Mouse (Mus musculus): ENCODE data around the gene Tfpi.

Gene Tfpi

DNA sequence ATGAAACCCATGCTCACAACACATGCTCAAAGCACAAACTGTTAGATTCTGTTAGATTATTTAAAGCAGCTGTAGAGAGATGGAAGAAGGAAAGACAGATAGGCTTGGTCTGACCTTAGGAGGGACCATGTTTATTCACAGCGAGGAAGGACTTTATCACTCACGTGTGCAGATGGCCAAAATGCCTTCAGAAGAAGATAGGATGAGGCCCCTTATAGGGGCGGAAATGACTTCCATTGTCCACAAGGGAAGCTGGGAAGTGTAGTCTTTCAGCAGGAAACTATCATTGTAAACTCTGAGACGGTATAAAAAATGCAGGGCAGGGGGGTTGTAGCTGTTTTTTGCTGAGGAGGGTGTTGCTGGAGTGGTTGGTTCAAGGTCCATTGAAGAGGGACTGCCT is at the start of gene Tfpi:
Gene Tfpi (minus strand): TSS at position 199 of the 400 bp plus-strand sequence.
- peak; percentile 76 for DNase-seq (ENCODE audit: low spot score)

DNA sequence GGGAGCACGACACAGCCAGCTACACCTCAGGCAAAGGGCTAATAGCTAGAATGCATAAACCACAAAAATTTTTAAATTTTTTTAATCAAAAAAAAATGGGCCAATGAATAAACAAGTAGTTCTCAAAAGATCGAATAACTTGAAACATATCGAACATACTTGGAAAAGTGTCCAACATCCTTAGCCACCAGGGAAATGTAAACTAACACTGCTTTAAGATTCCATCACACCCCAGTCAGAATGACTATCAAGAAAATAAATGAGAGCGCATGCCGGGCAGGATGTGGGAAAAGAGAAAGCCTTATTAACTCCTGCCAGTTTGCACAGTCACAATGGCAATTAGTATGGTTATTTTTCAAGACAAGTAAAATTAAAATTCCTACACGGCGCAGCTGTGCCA is 49.6 kb upstream of the Tfpi start:
- no peak for DNase-seq (ENCODE audit: low spot score)

DNA sequence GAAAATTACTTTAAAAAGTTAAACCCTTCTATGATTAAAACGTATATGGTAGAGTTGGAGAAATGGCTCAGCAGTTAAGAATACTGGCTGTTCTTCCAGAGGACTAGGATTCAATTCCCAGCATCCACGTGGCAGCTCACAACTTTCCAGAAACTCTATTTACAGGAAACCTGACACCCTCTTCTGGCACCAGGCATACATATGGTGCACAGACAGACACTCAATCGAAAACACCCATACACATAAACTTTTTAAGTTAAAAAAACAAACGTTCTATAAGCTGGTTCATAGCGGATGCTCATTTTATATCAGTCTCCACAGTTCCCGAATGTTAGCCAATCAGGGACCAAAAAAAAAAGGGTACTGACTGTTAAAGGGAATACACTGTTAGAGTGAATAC is 49.2 kb upstream of the Tfpi start:
- no peak for DNase-seq (ENCODE audit: low spot score)

DNA sequence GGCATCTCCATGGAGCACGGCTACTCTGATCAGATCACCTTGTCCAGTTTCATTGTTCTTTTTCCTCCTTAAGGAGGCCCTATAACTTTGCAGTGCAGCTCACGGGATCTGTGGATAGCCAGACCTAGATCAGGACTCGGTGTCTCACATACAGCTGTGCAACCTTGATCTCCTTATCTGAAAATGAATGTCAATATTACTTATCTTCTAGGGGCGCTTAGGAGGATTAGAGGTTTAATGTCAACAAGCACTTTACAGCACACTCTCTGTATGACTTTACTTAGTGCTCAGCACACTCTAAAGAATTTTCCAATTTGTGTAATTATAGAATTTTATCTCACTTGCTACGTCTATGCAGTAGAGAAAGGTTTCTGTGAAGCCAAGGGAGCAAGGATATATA is 48.5 kb upstream of the Tfpi start:
- no peak for DNase-seq (ENCODE audit: low spot score)

DNA sequence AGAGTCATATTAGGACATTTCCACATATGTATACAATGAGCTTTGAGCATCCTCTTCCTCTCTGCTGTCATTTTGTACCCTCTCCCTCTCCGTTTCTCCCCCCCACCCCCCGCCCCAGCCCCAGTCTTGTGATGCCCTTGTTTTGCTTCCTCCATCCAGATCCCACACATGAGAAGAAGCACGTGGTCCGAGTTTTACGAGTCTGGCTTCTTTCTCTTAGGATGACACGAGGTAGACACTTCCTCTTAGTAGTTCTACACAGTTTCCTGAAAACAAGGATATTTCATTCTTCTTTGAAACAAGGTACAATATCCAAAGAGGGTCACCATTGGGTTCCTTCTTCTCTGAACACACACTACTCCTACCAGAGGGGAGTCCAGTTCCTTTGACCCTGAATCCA is 47.4 kb upstream of the Tfpi start:
- no peak for DNase-seq (ENCODE audit: low spot score)

DNA sequence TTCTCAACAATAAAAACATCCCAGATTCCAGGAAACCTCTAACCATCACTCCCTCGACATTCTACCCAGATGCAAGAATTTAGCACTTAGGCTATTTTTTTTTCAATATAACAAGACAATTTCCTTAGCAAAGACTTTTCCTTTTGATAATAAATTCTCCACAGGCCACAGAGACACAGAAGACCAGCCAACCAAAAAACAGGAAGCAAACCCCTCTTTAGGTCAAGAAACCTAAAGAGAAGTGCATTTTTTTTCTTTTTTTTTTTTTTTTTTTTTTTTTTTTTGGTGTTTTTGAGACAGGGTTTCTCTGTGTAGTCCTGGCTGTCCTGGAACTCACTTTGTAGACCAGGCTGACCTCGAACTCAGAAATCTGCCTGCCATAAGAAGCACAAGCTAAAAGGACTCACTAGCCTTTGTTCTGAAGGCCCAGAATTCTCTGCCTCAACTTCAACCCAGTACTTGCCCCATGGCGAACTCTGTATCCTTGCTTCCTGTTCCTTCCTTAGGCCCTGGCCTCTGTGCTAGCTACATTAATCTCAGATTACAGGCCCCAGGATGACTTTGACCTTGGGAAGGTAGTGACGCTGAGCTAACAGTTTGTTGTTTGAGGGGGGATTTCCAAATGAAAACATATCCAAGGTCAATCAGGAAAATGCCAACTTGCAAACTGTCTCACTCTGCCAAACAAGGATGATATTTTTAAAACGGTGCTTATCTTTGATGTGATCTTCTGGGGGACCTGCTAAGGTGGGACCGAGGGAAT is 46.7 kb upstream of the Tfpi start:
- DNase-seq (ENCODE audit: low spot score) = no peak

DNA sequence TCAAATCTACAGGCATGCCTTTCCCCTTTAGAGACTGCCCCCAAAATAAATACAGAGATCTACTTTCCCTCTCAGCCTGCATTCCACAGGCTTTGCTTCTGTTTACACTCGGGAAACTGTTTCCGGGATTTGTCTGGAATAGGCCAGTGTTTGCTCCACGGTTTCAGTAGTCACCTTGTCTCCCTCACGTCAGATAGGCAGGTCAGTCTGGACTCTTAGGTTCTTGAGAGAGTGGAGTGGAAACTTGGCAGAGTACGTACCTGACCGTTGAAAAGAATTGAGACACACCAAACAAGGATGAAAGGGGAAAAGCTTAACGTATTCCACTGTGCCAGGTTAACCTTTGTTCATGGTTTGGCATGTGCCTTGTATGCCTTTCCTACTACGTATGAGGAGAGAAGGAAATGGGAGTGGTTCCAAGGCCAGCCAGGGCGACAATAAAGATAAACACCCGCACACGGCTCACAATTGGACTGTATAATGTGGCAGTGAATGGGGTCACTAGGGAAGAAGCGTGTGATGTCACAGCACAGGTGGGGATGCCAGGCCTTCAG is 43.0 kb upstream of the Tfpi start:
- DNase-seq (ENCODE audit: low spot score) = peak; percentile 67

DNA sequence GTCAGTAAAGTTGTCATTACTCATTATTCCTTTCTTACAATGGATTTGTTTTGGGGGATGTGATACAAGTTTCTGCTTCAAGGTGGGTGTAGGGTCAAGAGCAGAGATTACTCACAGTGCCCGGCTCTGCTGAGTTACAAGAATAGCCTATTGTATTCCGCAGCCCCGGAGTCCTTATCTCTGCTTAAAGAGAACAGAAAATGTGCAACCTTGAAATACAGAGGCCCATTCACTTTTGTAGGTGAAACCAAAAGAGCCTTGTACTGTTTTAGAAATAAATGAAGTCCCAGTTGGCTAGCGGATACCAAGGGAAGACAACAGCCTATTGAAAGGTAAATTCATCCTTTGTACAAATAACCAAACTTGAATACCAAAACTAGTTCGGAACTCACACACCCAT is 42.2 kb upstream of the Tfpi start:
- DNase-seq (ENCODE audit: low spot score) = no peak

DNA sequence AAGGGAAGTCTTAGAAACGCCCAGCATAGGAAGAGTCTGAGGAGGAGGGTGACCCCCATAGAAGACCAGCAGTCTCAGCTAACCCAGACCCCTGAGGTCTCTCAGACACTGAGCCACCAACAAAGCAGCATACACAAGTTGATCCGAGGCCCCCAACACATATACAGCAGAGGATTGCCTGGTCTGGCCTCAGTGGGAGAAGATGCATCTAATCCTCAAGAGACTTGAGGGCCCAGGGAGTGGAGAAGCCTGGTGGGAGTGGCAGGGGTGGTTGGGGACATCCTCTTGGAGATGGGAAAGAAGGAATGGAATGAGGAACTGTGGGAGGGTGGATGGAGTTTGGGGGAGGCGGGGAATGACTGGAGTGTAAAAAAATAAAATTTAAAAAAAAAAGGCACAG is 36.7 kb upstream of the Tfpi start:
- DNase-seq (ENCODE audit: low spot score) = no peak

DNA sequence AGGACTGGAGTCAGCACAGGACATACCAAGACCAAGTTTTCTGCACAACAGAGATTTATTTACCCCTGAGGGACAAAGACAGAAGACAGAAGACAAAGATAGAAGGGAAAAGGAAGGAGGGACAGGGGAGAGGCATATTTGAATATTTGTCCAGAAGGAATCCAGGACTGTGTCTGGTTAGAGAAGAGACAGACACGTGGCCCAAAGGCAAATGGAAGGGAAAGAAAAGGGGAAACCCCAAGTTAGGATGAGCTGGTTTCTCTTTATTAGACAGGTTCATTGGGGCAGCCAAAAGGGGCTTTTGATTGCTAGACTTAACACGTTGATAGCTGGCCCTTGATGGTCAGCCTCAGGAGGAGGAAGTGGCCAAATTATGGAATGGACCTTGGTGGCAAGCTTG is 34.9 kb upstream of the Tfpi start:
- DNase-seq (ENCODE audit: low spot score) = no peak

- DNase-seq (ENCODE audit: low spot score) = no peak
Observed at GRCm38 (mm10) chr2:84511036-84511435, 34.5 kb upstream of the Tfpi start.

DNA sequence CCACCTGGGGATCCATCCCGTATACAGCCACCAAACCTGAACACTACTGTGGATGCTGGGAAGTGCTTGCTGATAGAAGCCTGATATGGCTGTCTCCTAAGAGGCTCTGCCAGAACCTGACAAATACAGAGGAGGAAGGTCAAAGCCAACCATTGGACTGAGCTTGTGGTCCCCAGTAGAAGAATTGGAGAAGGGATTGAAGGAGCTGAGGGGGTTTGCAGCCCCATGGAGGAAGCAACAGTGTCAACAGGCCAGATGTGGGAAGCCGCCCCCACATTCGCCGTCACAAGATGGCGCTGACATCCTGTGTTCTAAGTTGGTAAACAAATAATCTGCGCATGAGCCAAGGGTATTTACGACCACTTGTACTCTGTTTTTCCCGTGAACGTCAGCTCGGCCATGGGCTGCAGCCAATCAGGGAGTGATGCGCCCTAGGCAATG is 28.4 kb upstream of the Tfpi start:
- peak; percentile 23 for DNase-seq (ENCODE audit: low spot score)

DNA sequence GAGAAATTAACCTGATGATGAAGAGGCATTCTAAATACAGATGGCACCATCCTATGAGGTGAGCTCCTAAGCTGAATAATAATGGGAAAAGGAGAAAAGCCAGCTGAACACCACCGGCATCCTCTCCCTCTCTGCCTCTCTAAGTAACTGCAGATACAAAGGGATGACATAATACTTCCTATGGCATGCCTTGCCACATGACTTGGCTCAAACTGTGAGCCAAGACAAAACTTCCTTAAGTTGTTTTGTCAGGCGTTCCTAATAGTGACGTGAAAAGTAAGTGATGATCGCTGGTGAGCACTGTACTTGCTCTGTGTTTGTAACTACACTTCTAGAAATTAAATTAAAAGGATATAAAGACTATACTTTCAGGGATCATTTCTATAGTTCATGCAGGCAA is 27.7 kb upstream of the Tfpi start:
- DNase-seq (ENCODE audit: low spot score) = no peak

- DNase-seq (ENCODE audit: low spot score) = no peak
Observed at GRCm38 (mm10) chr2:84498921-84499320, 22.3 kb upstream of the Tfpi start.

- no peak for DNase-seq (ENCODE audit: low spot score)
Observed at GRCm38 (mm10) chr2:84495108-84495507, 18.5 kb upstream of the Tfpi start.

GRCm38 (mm10) chr2:84493626-84494025 is 17.1 kb upstream of the Tfpi start:
- no peak for DNase-seq (ENCODE audit: low spot score)

DNA sequence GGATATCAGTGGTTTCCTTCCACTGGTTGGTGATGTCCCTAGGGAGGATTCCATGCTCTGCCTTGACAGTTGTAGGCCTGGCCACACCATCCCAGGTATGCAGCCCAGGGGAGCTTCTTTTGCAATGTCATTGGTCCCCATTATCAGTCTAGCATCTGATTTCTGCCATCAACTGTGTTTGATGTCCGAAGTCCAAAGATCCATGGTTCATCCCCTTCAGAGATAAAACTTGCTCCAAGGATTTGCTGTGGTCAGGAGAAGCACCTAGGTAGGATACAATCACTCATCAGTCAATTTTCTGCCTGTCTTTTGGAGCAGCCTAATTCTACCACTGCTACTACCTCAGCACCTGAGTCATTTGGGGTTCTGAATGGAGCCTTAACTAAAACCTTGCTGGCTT is 15.1 kb upstream of the Tfpi start:
- peak; percentile 73 for DNase-seq (ENCODE audit: low spot score)

DNA sequence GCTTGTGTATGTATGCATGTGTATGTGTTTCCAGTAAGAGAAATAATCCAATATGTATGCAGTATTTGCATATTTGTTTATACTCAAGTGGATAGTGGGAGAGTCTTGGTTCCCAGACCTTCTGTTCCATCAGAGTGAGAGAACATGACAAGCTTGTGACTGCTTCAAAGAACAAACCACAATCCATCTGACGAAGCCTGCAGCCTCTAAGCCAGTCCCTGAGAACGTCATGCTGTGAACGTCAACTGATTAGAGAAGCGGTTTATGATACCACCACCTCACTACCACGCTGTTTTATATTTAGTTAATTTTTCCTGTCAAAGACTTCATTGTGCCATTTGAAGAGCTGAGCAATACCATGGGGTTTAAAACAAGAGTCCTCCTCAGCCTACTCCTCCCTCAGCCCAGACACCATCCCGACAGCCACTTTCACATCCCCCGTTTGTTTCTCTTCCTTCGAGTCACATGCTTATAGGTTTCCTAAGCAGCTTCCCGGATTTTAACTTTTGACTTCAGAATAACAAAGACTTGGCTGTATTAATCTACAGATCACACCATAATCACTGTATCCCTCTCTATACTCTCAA is 11.2 kb upstream of the Tfpi start:
- DNase-seq (ENCODE audit: low spot score) = no peak

DNA sequence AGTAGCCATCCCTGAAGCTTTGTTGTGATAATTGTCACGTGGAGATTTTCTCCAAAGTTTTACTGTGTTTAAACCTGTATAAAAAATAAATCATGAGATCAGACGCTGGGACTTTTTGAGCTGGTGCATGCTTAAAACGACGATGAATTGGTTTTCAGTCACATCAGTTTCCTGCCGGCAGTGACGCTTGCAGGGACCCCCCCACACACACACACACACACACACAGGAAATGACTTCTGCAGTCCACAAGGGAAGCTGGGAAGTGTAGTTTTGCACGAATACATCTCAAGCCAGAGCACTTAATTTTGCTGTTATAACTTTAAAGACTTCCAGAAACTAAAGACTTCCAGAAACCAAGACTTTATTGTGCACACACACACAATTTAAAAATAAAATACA is 5.3 kb upstream of the Tfpi start:
- peak; percentile 18 for DNase-seq (ENCODE audit: low spot score)

- DNase-seq (ENCODE audit: low spot score) = no peak
Observed at GRCm38 (mm10) chr2:84479036-84479435, 2.5 kb upstream of the Tfpi start.

- DNase-seq (ENCODE audit: low spot score) = no peak
Observed at GRCm38 (mm10) chr2:84477759-84478158, 1.2 kb upstream of the Tfpi start.

- peak; percentile 40 for DNase-seq (ENCODE audit: low spot score)
Observed at GRCm38 (mm10) chr2:84476131-84476530, 444 bp downstream of the Tfpi start.

DNA sequence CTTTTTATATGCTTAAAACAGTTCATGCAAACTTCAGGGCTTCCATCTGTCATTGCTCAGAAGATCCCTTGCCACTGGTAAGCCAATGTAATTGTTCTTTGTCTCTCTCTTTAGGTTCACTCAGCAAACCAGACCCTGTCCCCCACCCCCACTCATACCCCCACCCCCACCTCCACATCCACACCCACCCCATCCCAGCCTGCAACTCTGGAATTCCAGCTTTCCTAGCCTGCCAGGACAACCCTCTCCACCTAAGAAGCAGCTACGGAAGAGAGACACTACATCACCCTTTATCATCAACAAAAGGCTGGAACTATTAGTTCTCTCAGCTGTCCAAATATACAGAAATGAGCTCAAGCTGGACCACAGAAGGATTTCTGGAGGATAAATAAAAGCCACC is 974 bp downstream of the Tfpi start:
- DNase-seq (ENCODE audit: low spot score) = peak; percentile 61

- peak; percentile 67 for DNase-seq (ENCODE audit: low spot score)
Observed at GRCm38 (mm10) chr2:84474651-84475050, 1.9 kb downstream of the Tfpi start.

All from yolk sac, embryonic 10.5 days (tissue).